Mouse (Mus musculus) myocyte (in vitro differentiated cells): ENCODE results near the gene Aamp.

Experiments
- CEBPB ChIP-seq: IDR thresholded peaks from 2 replicates; pipeline ENCODE4 v1.6.1; 2011; ENCODE audit warnings: mild to moderate bottlenecking, moderate library complexity; ENCODE audit not compliant: poor library complexity, insufficient read depth, severe bottlenecking
- MAX ChIP-seq: IDR thresholded peaks from one replicate; pipeline ENCODE4 v1.6.1; 2011; ENCODE audit warnings: low read depth, mild to moderate bottlenecking, control low read depth
- MYOD1 ChIP-seq, 3 experiments: IDR thresholded peaks; one replicate each; pipeline ENCODE4 v1.6.1; 2011; ENCODE audit warnings: control low read depth in 2 of 3, low read depth in 2 of 3, mild to moderate bottlenecking in 2 of 3, moderate library complexity in 1 of 3; ENCODE audit not compliant: insufficient read length in 2 of 3, control insufficient read depth in 1 of 3
- MYOG ChIP-seq, 3 experiments: IDR thresholded peaks; one replicate each; pipeline ENCODE4 v1.6.1; 2011; ENCODE audit warnings: control low read depth in 2 of 3, low read depth in 2 of 3, mild to moderate bottlenecking in 2 of 3; ENCODE audit not compliant: insufficient read length in 2 of 3, control insufficient read depth in 1 of 3, insufficient read depth in 1 of 3
- POLR2A ChIP-seq: IDR thresholded peaks from one replicate; pipeline ENCODE4 v1.6.1; 2011; ENCODE audit warnings: low read depth, mild to moderate bottlenecking, control low read depth, moderate library complexity; ENCODE audit not compliant: insufficient read length
- POLR2AphosphoS2 ChIP-seq: IDR thresholded peaks from one replicate; pipeline ENCODE4 v1.6.1; 2011; ENCODE audit warnings: low read depth, control low read depth; ENCODE audit not compliant: insufficient read length
- SRF ChIP-seq: IDR thresholded peaks from one replicate; pipeline ENCODE4 v1.6.1; 2011; ENCODE audit warnings: low read depth; ENCODE audit not compliant: control insufficient read depth, insufficient read length
- TCF12 ChIP-seq: IDR thresholded peaks from one replicate; pipeline ENCODE4 v1.6.1; 2011; ENCODE audit warnings: mild to moderate bottlenecking, control low read depth; ENCODE audit not compliant: poor library complexity, insufficient read depth, severe bottlenecking
- USF1 ChIP-seq: IDR thresholded peaks from one replicate; pipeline ENCODE4 v1.6.1; 2011; ENCODE audit warnings: low read depth, mild to moderate bottlenecking, control low read depth, moderate library complexity

GRCm38 (mm10) chr1:74255704-74256345 lies 28.7 kb downstream of the Aamp start:
- TF ChIP-seq POLR2A (no peak), MAX (no peak), SRF (no peak), USF1 (no peak), MYOD1 (IDR thresholded peaks at IDR 0.05; ENCODE audit: control insufficient read depth in 1 of 3, insufficient read length in 2 of 3, low read depth in 2 of 3) (no peak), MYOG (IDR thresholded peaks at IDR 0.05; ENCODE audit: control insufficient read depth in 1 of 3, insufficient read depth in 1 of 3, insufficient read length in 2 of 3, low read depth in 2 of 3) (no peak), TCF12 (no peak), POLR2AphosphoS2 (no peak), CEBPB (no peak)
